Mouse (Mus musculus): Measurements from ENCODE around the gene Gm20388.

Gene Gm20388

GRCm38 (mm10) chr8:120335262-120336086 lies 424.8 kb downstream of the Gm20388 start:
- peak in 1 of 2 experiments; percentile 63 for DNase-seq (ENCODE audit: low spot score in 2 of 2)

GRCm38 (mm10) chr8:120336087-120336380 lies 425.4 kb downstream of the Gm20388 start:
- no peak for DNase-seq (ENCODE audit: low spot score in 2 of 2)

GRCm38 (mm10) chr8:120336909-120337555 lies 426.4 kb downstream of the Gm20388 start:
- DNase-seq (ENCODE audit: low spot score in 2 of 2): no peak

- DNase-seq (ENCODE audit: low spot score in 2 of 2): no peak
Measured at GRCm38 (mm10) chr8:120337627-120338026, 427.0 kb downstream of the Gm20388 start.

GRCm38 (mm10) chr8:120338678-120339077 lies 428.0 kb downstream of the Gm20388 start:
- DNase-seq (ENCODE audit: low spot score in 2 of 2): no peak

- no peak for DNase-seq (ENCODE audit: low spot score in 2 of 2)
Measured at GRCm38 (mm10) chr8:120339743-120340142, 429.1 kb downstream of the Gm20388 start.

GRCm38 (mm10) chr8:120341124-120341523 lies 430.5 kb downstream of the Gm20388 start:
- DNase-seq (ENCODE audit: low spot score in 2 of 2): no peak

- no peak for DNase-seq (ENCODE audit: low spot score in 2 of 2)
Measured at GRCm38 (mm10) chr8:120342847-120343548, 432.4 kb downstream of the Gm20388 start.

- no peak for DNase-seq (ENCODE audit: low spot score in 2 of 2)
Measured at GRCm38 (mm10) chr8:120343582-120343981, 432.9 kb downstream of the Gm20388 start.

- no peak for DNase-seq (ENCODE audit: low spot score in 2 of 2)
Measured at GRCm38 (mm10) chr8:120344166-120344565, 433.5 kb downstream of the Gm20388 start.

- no peak for DNase-seq (ENCODE audit: low spot score in 2 of 2)
Measured at GRCm38 (mm10) chr8:120344583-120344982, 433.9 kb downstream of the Gm20388 start.

- DNase-seq (ENCODE audit: low spot score in 2 of 2): no peak
Measured at GRCm38 (mm10) chr8:120347734-120348341, 437.2 kb downstream of the Gm20388 start.

GRCm38 (mm10) chr8:120348922-120349321 lies 438.3 kb downstream of the Gm20388 start:
- DNase-seq (ENCODE audit: low spot score in 2 of 2): no peak

- no peak for DNase-seq (ENCODE audit: low spot score in 2 of 2)
Measured at GRCm38 (mm10) chr8:120351332-120352071, 440.9 kb downstream of the Gm20388 start.

- no peak for DNase-seq (ENCODE audit: low spot score in 2 of 2)
Measured at GRCm38 (mm10) chr8:120352096-120352495, 441.5 kb downstream of the Gm20388 start.

- DNase-seq (ENCODE audit: low spot score in 2 of 2): no peak
Measured at GRCm38 (mm10) chr8:120356067-120356466, 445.4 kb downstream of the Gm20388 start.

- DNase-seq (ENCODE audit: low spot score in 2 of 2): no peak
Measured at GRCm38 (mm10) chr8:120357504-120357903, 446.9 kb downstream of the Gm20388 start.

GRCm38 (mm10) chr8:120361301-120361700 lies 450.7 kb downstream of the Gm20388 start:
- DNase-seq (ENCODE audit: low spot score in 2 of 2): no peak

- no peak for DNase-seq (ENCODE audit: low spot score in 2 of 2)
Measured at GRCm38 (mm10) chr8:120363552-120364071, 453.0 kb downstream of the Gm20388 start.

GRCm38 (mm10) chr8:120364093-120364725 lies 453.6 kb downstream of the Gm20388 start:
- DNase-seq (ENCODE audit: low spot score in 2 of 2): peak; percentile 41 to 62

- DNase-seq (ENCODE audit: low spot score in 2 of 2): no peak
Measured at GRCm38 (mm10) chr8:120366840-120367239, 456.2 kb downstream of the Gm20388 start.
